Mouse (Mus musculus): ENCODE measurements around the gene Rflnb. TPM values are rescaled to one million over a fixed set of nuclear protein-coding genes. Genes with fewer than 3 reads are reported as not detected.

Gene Rflnb
- polyA plus RNA-seq, 1 experiment from 2014 or later = 42.8 TPM

Other genes starting within 250 kb of the Rflnb start
- 0.44 and 0.68 TPM in 2 replicates for gene Doc2b, start 231.7 kb downstream of the Rflnb start, polyA plus RNA-seq (2015; fragmentation: Nextera tagmentation; extraction: Ambion mirVana)
- 8.1 and 8.5 TPM in 2 replicates for gene Rph3al, start 89.4 kb downstream of the Rflnb start, polyA plus RNA-seq (2015; fragmentation: Nextera tagmentation; extraction: Ambion mirVana)
- gene 1700016K19Rik, start 27.9 kb downstream of the Rflnb start, polyA plus RNA-seq (2015; fragmentation: Nextera tagmentation; extraction: Ambion mirVana) = 10.8 and 11.8 TPM in 2 replicates
- gene Vps53, start 151.9 kb upstream of the Rflnb start, polyA plus RNA-seq (2015; fragmentation: Nextera tagmentation; extraction: Ambion mirVana) = 36.9 and 39.0 TPM in 2 replicates
- 36.9 and 38.8 TPM in 2 replicates for gene Fam57a, start 151.9 kb upstream of the Rflnb start, polyA plus RNA-seq (2015; fragmentation: Nextera tagmentation; extraction: Ambion mirVana)
- 0.48 and 1.5 TPM in 2 replicates for gene Dbil5, start 189.8 kb upstream of the Rflnb start, polyA plus RNA-seq (2015; fragmentation: Nextera tagmentation; extraction: Ambion mirVana)
- gene Gemin4, start 189.9 kb upstream of the Rflnb start, polyA plus RNA-seq (2015; fragmentation: Nextera tagmentation; extraction: Ambion mirVana) = 30.5 and 30.9 TPM in 2 replicates
- 18.6 and 22.1 TPM in 2 replicates for gene Mrm3, start 215.9 kb upstream of the Rflnb start, polyA plus RNA-seq (2015; fragmentation: Nextera tagmentation; extraction: Ambion mirVana)
- gene Glod4, start 215.9 kb upstream of the Rflnb start, polyA plus RNA-seq (2015; fragmentation: Nextera tagmentation; extraction: Ambion mirVana) = 122 and 126 TPM in 2 replicates

All from lung, embryonic 16.5 days (tissue).